ENCODE assay signal across 16 mouse cellular contexts in genomic region chr2:121596621-121597020, GRCm38 (mm10).
DNase-seq lines count a peak whose midpoint lies in the region; ATAC-seq and TF ChIP-seq lines count a peak whose summit lies in the region.
"Had no signal": no experiment of that assay in that cellular context is flagged by ENCODE, and none has a peak within 500 bp of the region (broad histone marks: within the 10 kb centered on the region; RNA-seq: fewer than 3 reads in every experiment).

No protein-coding gene starts in this region.

- intact Hi-C loops in heart, adult 2 months (cut with DNase I): no loop called here
- intact Hi-C loops in gastrocnemius, postnatal 14 days (cut with DNase I; ENCODE audit: low total_unique reads): no loop called here

- no peak for TF ChIP-seq POLR2A in heart, adult 2 months (IDR thresholded peaks at IDR 0.05; ENCODE audit: insufficient read depth, low read depth, low read length)

- H3K4me3 ChIP-seq in heart, adult 2 months: no peak overlapping the region
- no peak overlapping the region for H3K4me3 ChIP-seq in heart, embryonic 11.5 days (ENCODE audit: low read depth, low read length)
- no peak overlapping the region for H3K4me3 ChIP-seq in liver, postnatal 0 days (ENCODE audit: low read depth, low read length)
- no peak overlapping the region for H3K4me3 ChIP-seq in midbrain, embryonic 13.5 days (replicated peaks)
- H3K4me3 ChIP-seq: forebrain, embryonic 15.5 days; heart, embryonic 12.5 days; hindbrain, embryonic 10.5 days; liver, embryonic 15.5 days had no signal

- H3K27me3 ChIP-seq in heart, adult 2 months (ENCODE audit: control insufficient read depth, insufficient read depth, low read length): no peaks in the 10 kb centered on the region
- no peaks in the 10 kb centered on the region for H3K27me3 ChIP-seq in heart, embryonic 11.5 days (ENCODE audit: control insufficient read depth, insufficient read depth, low read length)
- no peaks in the 10 kb centered on the region for H3K27me3 ChIP-seq in liver, postnatal 0 days (ENCODE audit: insufficient read depth, low read length)
- no peaks in the 10 kb centered on the region for H3K27me3 ChIP-seq in midbrain, embryonic 13.5 days
- H3K27me3 ChIP-seq: forebrain, embryonic 15.5 days; heart, embryonic 12.5 days had no signal

- ATAC-seq in heart, embryonic 11.5 days (replicated peaks; ENCODE audit: insufficient number of reproducible peaks, low FRiP score, low TSS enrichment): no peak
- no peak for ATAC-seq in liver, postnatal 0 days
- peak; percentile 19; the same call in 1 of the 2 replicates for ATAC-seq in erythroblast, adult 5-6 weeks (replicated peaks; ENCODE audit: low FRiP score, poor library complexity, severe bottlenecking)
- no peak for ATAC-seq in midbrain, embryonic 13.5 days
- ATAC-seq: forebrain, embryonic 15.5 days had no signal

- no peaks in the 10 kb centered on the region for H3K79me2 ChIP-seq in heart, adult 2 months (replicated peaks; ENCODE audit: control insufficient read depth, insufficient read depth, low read length)

- H3K4me2 ChIP-seq in heart, embryonic 11.5 days: no peak overlapping the region
- H3K4me2 ChIP-seq in liver, postnatal 0 days (ENCODE audit: low read depth, low read length): no peak overlapping the region
- H3K4me2 ChIP-seq in midbrain, embryonic 13.5 days (replicated peaks): no peak overlapping the region
- H3K4me2 ChIP-seq: forebrain, embryonic 15.5 days; heart, embryonic 12.5 days; liver, embryonic 15.5 days had no signal

- H3K4me1 ChIP-seq in heart, adult 2 months (ENCODE audit: control insufficient read depth, insufficient read depth, low read length): peaks cover 10% of the 10 kb centered on the region
- peaks cover 24% of the 10 kb centered on the region for H3K4me1 ChIP-seq in heart, embryonic 11.5 days (ENCODE audit: control insufficient read depth, insufficient read depth, low read length)
- peaks cover 10% of the 10 kb centered on the region; the same call in 1 of the 2 replicates for H3K4me1 ChIP-seq in liver, postnatal 0 days (ENCODE audit: insufficient read depth)
- H3K4me1 ChIP-seq in midbrain, embryonic 13.5 days (replicated peaks): peaks cover 9% of the 10 kb centered on the region; the same call in 1 of the 2 replicates

- H3K9me3 ChIP-seq in heart, embryonic 11.5 days (replicated peaks; ENCODE audit: control insufficient read depth, low read length): no peaks in the 10 kb centered on the region
- no peaks in the 10 kb centered on the region for H3K9me3 ChIP-seq in liver, postnatal 0 days (ENCODE audit: low read length)
- H3K9me3 ChIP-seq in midbrain, embryonic 13.5 days: no peaks in the 10 kb centered on the region
- H3K9me3 ChIP-seq: forebrain, embryonic 15.5 days; heart, embryonic 12.5 days; hindbrain, embryonic 10.5 days; liver, embryonic 15.5 days had no signal

- no peaks in the 10 kb centered on the region for H3K36me3 ChIP-seq in heart, adult 2 months (ENCODE audit: control insufficient read depth, insufficient read depth, low read length)
- no peaks in the 10 kb centered on the region for H3K36me3 ChIP-seq in heart, embryonic 11.5 days (ENCODE audit: control insufficient read depth, insufficient read depth, low read length)
- no peaks in the 10 kb centered on the region for H3K36me3 ChIP-seq in liver, postnatal 0 days (replicated peaks; ENCODE audit: insufficient read depth, low read length)
- no peaks in the 10 kb centered on the region for H3K36me3 ChIP-seq in midbrain, embryonic 13.5 days
- H3K36me3 ChIP-seq: forebrain, embryonic 15.5 days; heart, embryonic 12.5 days; hindbrain, embryonic 10.5 days; liver, embryonic 15.5 days had no signal

- no peak overlapping the region for H3K27ac ChIP-seq in heart, adult 2 months
- H3K27ac ChIP-seq in heart, embryonic 11.5 days (ENCODE audit: low read depth, low read length): no peak overlapping the region
- no peak overlapping the region for H3K27ac ChIP-seq in liver, postnatal 0 days (ENCODE audit: low read depth)
- no peak overlapping the region for H3K27ac ChIP-seq in midbrain, embryonic 13.5 days
- H3K27ac ChIP-seq: forebrain, embryonic 15.5 days; hindbrain, embryonic 10.5 days; liver, embryonic 15.5 days had no signal

- peak; percentile 57 for TF ChIP-seq CTCF in heart, adult 2 months (IDR thresholded peaks at IDR 0.05)
- 0 out of 2 replicates have a peak, but pooled peaks have one; percentile 14 for TF ChIP-seq CTCF in liver, postnatal 0 days (IDR thresholded peaks at IDR 0.05; ENCODE audit: low read depth)

- peak in 1 of 2 experiments; percentile 20 for DNase-seq in heart, adult 2 months
- DNase-seq in liver, postnatal 0 days: no peak
- DNase-seq in liver: no peak
- peak; percentile 66 for DNase-seq in cerebellum, adult 8-10 months
- no peak for DNase-seq in gastrocnemius, postnatal 14 days
- DNase-seq: B cell, adult 2 months; embryo, embryonic 11 days; gastrocnemius, postnatal 25 days; midbrain, embryonic 14.5 days had no signal

- H3K9ac ChIP-seq in heart, adult 2 months (ENCODE audit: low read depth, low read length): no peak overlapping the region
- no peak overlapping the region for H3K9ac ChIP-seq in heart, embryonic 11.5 days (ENCODE audit: low read depth, low read length)
- no peak overlapping the region for H3K9ac ChIP-seq in liver, postnatal 0 days (replicated peaks)
- H3K9ac ChIP-seq in midbrain, embryonic 13.5 days (replicated peaks): no peak overlapping the region
- H3K9ac ChIP-seq: forebrain, embryonic 15.5 days; heart, embryonic 12.5 days; liver, embryonic 15.5 days had no signal

- WGBS in heart, adult 2 months: 76% methylated on average over 2 of the region's 2 CpGs
- WGBS in heart, embryonic 11.5 days (ENCODE audit: insufficient replicate concordance): 81% methylated on average over 2 of the region's 2 CpGs
- WGBS in liver, postnatal 0 days (ENCODE audit: insufficient replicate concordance): 63% methylated on average over 2 of the region's 2 CpGs
- WGBS in midbrain, embryonic 13.5 days: 89% methylated on average over 2 of the region's 2 CpGs

- TF ChIP-seq EP300 in heart, adult 2 months (IDR thresholded peaks at IDR 0.05; ENCODE audit: insufficient read depth, low read depth, low read length): 0 out of 2 replicates have a peak, but pooled peaks have one; percentile 10
- no peak for TF ChIP-seq EP300 in liver, postnatal 0 days (IDR thresholded peaks at IDR 0.05; ENCODE audit: low read depth)
